Mouse (Mus musculus) limb, embryonic 14.5 days (tissue): ENCODE measurements at regions not wholly inside any gene's neighbourhood (a gene's known extent, or its start where the extent isn't known, plus 50 kb on each side); places are given as distances from the start of the nearest gene placed in this dataset.

ENCODE experiments used
- ATAC-seq: fragments of 200-750 bp; cut with Nextera tagmentation; 2 replicates; pipeline ENCODE4 v1.8.0; 2017; ENCODE audit warnings: low read depth, moderate number of reproducible peaks, moderate TSS enrichment; ENCODE audit not compliant: low FRiP score
- DNase-seq: peaks from one replicate; pipeline ENCODE4 v3.0.0-alpha.2; 2015; ENCODE audit warnings: low spot score
- H3K27ac ChIP-seq: fragments of 300-500 bp; sonication (generic); replicated peaks from 2 replicates; pipeline ENCODE4 v1.5.1; 2014; ENCODE audit warnings: low read depth, mild to moderate bottlenecking, low read length, moderate library complexity, mixed read lengths
- H3K27me3 ChIP-seq: fragments of 300-500 bp; sonication (generic); 2 replicates; pipeline ENCODE4 v1.6.1; 2014; ENCODE audit warnings: low read length, mixed read lengths; ENCODE audit not compliant: control insufficient read depth, insufficient read depth
- H3K36me3 ChIP-seq: fragments of 300-500 bp; sonication (generic); 2 replicates; pipeline ENCODE4 v1.6.1; 2014; ENCODE audit warnings: mild to moderate bottlenecking, low read length, moderate library complexity, mixed read lengths; ENCODE audit not compliant: control insufficient read depth, insufficient read depth
- H3K4me1 ChIP-seq: fragments of 300-500 bp; sonication (generic); 2 replicates; pipeline ENCODE4 v1.6.1; 2014; ENCODE audit warnings: antibody characterized with exemption, low read length, mixed read lengths; ENCODE audit not compliant: control insufficient read depth, insufficient read depth
- H3K4me2 ChIP-seq: fragments of 300-500 bp; sonication (generic); replicated peaks from 2 replicates; pipeline ENCODE4 v1.6.1; 2014; ENCODE audit warnings: low read depth, mild to moderate bottlenecking, low read length, moderate library complexity; ENCODE audit not compliant: severe bottlenecking
- H3K4me3 ChIP-seq: fragments of 300-500 bp; sonication (generic); replicated peaks from 2 replicates; pipeline ENCODE4 v1.5.1; 2014; ENCODE audit warnings: low read length
- H3K9ac ChIP-seq: fragments of 300-500 bp; sonication (generic); 2 replicates; pipeline ENCODE4 v1.6.1; 2014; ENCODE audit warnings: mild to moderate bottlenecking, low read depth, low read length, moderate library complexity; ENCODE audit not compliant: severe bottlenecking
- H3K9me3 ChIP-seq: fragments of 300-500 bp; sonication (generic); 2 replicates; pipeline ENCODE4 v1.6.1; 2016; ENCODE audit warnings: low read length; ENCODE audit not compliant: control insufficient read depth
- POLR2A ChIP-seq: fragments of 200-500 bp; IDR thresholded peaks from 2 replicates; pipeline ENCODE4 v1.8.0; 2012; ENCODE audit warnings: inconsistent platforms, mild to moderate bottlenecking, moderate library complexity, borderline replicate concordance; ENCODE audit not compliant: insufficient read depth, insufficient read length; ENCODE audit errors: extremely low read depth
- WGBS: fragments of 180-500 bp; shearing (Covaris S2); extraction: QIAGEN DNeasy Blood & Tissue Kit; methylation state at CpG from one replicate; pipeline ENCODE4 v1.1.7; 2014; 5-methylcytosine and 5-hydroxymethylcytosine counted together

- Histone ChIP-seq H3K4me2 (no peak overlapping the region), H3K4me1 (no peaks in the 10 kb centered on the region), H3K9ac (no peak overlapping the region), H3K27ac (no peak overlapping the region), H3K4me3 (no peak overlapping the region), H3K9me3 (no peaks in the 10 kb centered on the region), H3K27me3 (no peaks in the 10 kb centered on the region), H3K36me3 (no peaks in the 10 kb centered on the region)
- TF ChIP-seq POLR2A: no peak
- DNase-seq (no peak), ATAC-seq (no peak)
- 78% methylated on average over 3 of the region's 3 CpGs for WGBS
These were observed 94.8 kb upstream of the Fggy start for GRCm38 (mm10) chr4:95462476-95462875.

DNA sequence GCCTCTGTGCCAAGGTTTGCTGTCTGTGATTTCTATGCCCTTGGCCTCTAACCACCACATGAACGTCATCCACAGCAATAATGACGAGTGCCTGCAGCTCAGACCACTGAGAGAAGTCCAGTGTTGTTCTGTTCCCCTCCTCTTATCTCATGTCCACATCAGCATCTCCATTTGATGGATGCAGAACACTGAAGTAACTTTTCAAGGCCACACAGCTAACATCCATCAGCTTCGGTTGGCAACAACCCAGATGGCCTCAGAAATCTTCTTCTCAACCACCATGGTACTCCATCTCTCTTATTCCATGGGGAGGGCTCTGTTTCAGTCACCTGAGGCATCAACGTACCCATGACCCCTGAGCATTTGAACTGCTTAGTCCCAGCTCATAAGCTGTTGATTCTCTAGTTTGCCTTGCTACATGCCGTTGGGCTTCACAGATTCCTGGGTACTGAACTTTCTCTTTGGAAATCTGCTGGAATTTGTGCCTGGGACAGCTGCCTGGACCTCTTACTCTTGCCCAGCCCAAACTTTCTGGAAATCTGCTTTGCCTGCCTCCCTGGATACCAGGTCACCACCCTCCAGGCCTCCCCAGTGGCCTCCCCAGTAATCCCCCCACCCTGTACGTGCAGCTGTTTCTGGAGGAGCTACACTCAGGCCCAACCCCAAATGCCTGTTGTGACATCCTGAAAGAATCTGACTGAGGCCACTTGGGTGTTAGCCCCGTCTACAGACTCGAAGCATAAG lies 94.1 kb upstream of the Fggy start:
- H3K9ac ChIP-seq: no peak overlapping the region
- 77% methylated on average over 8 of the region's 8 CpGs for WGBS
- DNase-seq (no peak), ATAC-seq (no peak; the same call in 1 of the 2 replicates)
- H3K9me3 ChIP-seq: no peaks in the 10 kb centered on the region
- no peaks in the 10 kb centered on the region for H3K27me3 ChIP-seq
- no peak overlapping the region for H3K27ac ChIP-seq
- H3K4me2 ChIP-seq: no peak overlapping the region
- TF ChIP-seq POLR2A: no peak
- H3K36me3 ChIP-seq: no peaks in the 10 kb centered on the region
- no peak overlapping the region for H3K4me3 ChIP-seq
- no peaks in the 10 kb centered on the region for H3K4me1 ChIP-seq

DNA sequence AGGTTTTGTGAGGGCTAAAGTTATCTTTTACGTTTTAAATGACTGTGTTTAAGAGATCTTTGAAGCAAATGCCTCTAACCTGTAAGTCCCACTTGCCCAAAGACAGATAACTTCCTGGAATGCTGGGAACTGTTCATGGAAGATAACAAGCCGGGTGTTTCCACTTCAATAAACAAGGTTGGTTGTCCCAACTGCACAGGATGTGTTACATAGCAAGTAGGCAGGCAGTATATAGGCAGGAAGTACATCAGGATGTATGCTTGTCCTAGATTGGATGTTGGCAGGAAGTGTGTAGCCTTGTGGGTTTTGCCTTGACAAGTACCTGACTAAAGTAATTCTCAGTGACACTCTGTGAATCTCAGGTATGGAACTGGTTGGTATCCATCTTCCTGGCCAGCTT lies 90.7 kb upstream of the Fggy start:
- Histone ChIP-seq H3K27me3 (no peaks in the 10 kb centered on the region), H3K36me3 (no peaks in the 10 kb centered on the region), H3K4me3 (no peak overlapping the region), H3K4me2 (no peak overlapping the region), H3K9ac (no peak overlapping the region), H3K27ac (no peak overlapping the region), H3K9me3 (no peaks in the 10 kb centered on the region), H3K4me1 (no peaks in the 10 kb centered on the region)
- TF ChIP-seq POLR2A: no peak
- DNase-seq: no peak
- 42% methylated on average over 2 of the region's 2 CpGs for WGBS
- ATAC-seq: no peak

DNA sequence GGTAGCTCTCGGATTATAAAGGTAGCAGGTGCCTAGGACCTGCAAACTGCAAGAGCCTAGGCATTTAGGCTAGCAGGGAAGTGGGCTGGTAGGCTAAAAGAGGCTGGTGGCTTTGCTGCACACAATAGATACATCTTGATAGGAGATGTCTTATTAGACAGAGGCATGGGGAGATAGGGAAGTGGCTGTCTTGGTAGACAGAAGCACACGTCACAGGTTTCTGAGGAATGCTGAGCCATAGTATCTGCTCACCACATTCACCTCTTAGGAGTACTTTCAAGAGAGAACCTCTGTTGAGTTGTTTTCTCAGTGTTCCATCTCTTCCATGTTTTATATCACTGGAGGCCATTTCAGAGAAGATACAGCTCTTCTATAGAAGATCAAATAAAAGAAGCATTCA lies 89.8 kb upstream of the Fggy start:
- no peak overlapping the region for H3K27ac ChIP-seq
- no peaks in the 10 kb centered on the region for H3K27me3 ChIP-seq
- no peak overlapping the region for H3K4me3 ChIP-seq
- H3K9ac ChIP-seq: no peak overlapping the region
- no peak overlapping the region for H3K4me2 ChIP-seq
- H3K36me3 ChIP-seq: no peaks in the 10 kb centered on the region
- no peaks in the 10 kb centered on the region for H3K9me3 ChIP-seq
- TF ChIP-seq POLR2A: no peak
- WGBS: 89% methylated on average over 2 of the region's 2 CpGs
- ATAC-seq (no peak), DNase-seq (no peak)
- no peaks in the 10 kb centered on the region for H3K4me1 ChIP-seq

- Histone ChIP-seq H3K27me3 (no peaks in the 10 kb centered on the region), H3K4me3 (no peak overlapping the region), H3K9ac (no peak overlapping the region), H3K27ac (no peak overlapping the region), H3K4me1 (peaks cover 17% of the 10 kb centered on the region), H3K9me3 (no peaks in the 10 kb centered on the region), H3K4me2 (no peak overlapping the region), H3K36me3 (no peaks in the 10 kb centered on the region)
- whole genome bisulfite sequencing: 77% methylated on average over 5 of the region's 5 CpGs
- no peak for TF ChIP-seq POLR2A
- ATAC-seq (no peak), DNase-seq (no peak)
These were observed 82.4 kb upstream of the Fggy start for GRCm38 (mm10) chr4:95474726-95475406.
